Mouse (Mus musculus) forebrain, postnatal 0 days (tissue): ENCODE measurements at regions not wholly inside any gene's neighbourhood (a gene's known extent, or its start where the extent isn't known, plus 50 kb on each side); places are given as distances from the start of the nearest gene placed in this dataset.
A peak's percentile ranks its signal among the peaks of the same experiment; 100 is the strongest.
"Not testable (repeated sequence)": the region's sequence is repeated elsewhere in the genome, so short reads cannot be mapped to it uniquely, and the experiment has no call there.

Experiments used
- ATAC-seq: fragments of 200-750 bp; cut with Nextera tagmentation; 2 replicates; pipeline ENCODE4 v1.8.0; 2017; ENCODE audit warnings: mild to moderate bottlenecking, moderate library complexity
- DNase-seq: peaks from one replicate; pipeline ENCODE4 v3.0.0-alpha.2; 2015
- H3K27ac ChIP-seq: fragments of 300-500 bp; sonication (generic); 2 replicates; pipeline ENCODE4 v1.5.1; 2014; ENCODE audit warnings: low read depth, mild to moderate bottlenecking, antibody characterized with exemption, low read length, moderate library complexity, mixed read lengths
- H3K27me3 ChIP-seq: fragments of 300-500 bp; sonication (generic); 2 replicates; pipeline ENCODE4 v1.6.1; 2014; ENCODE audit warnings: mild to moderate bottlenecking, low read length, mixed read lengths; ENCODE audit not compliant: insufficient read depth
- H3K36me3 ChIP-seq: fragments of 300-500 bp; sonication (generic); 2 replicates; pipeline ENCODE4 v1.6.1; 2014; ENCODE audit warnings: mild to moderate bottlenecking, moderate library complexity; ENCODE audit not compliant: insufficient read depth
- H3K4me1 ChIP-seq: fragments of 300-500 bp; sonication (generic); 2 replicates; pipeline ENCODE4 v1.6.1; 2014; ENCODE audit warnings: antibody characterized with exemption; ENCODE audit not compliant: insufficient read depth
- H3K4me2 ChIP-seq: fragments of 300-500 bp; sonication (generic); 2 replicates; pipeline ENCODE4 v1.6.1; 2014; ENCODE audit warnings: low read depth, mild to moderate bottlenecking, moderate library complexity
- H3K4me3 ChIP-seq: fragments of 300-500 bp; sonication (generic); 2 replicates; pipeline ENCODE4 v1.5.1; 2014; ENCODE audit warnings: low read depth, low read length, mixed read lengths
- H3K9ac ChIP-seq: fragments of 300-500 bp; sonication (generic); 2 replicates; pipeline ENCODE4 v1.6.1; 2014; ENCODE audit warnings: mild to moderate bottlenecking
- H3K9me3 ChIP-seq: fragments of 300-500 bp; sonication (generic); 2 replicates; pipeline ENCODE4 v1.6.1; 2016; ENCODE audit warnings: low read length
- CTCF ChIP-seq: sonication (generic); IDR thresholded peaks from 2 replicates; pipeline ENCODE4 v1.5.1; 2016; ENCODE audit warnings: antibody characterized with exemption, control low read depth, low read depth
- WGBS: fragments of 180-500 bp; shearing (Covaris S2); extraction: QIAGEN DNeasy Blood & Tissue Kit; methylation state at CpG from one replicate; pipeline ENCODE4 v1.1.7; 2014; 5-methylcytosine and 5-hydroxymethylcytosine counted together

GRCm38 (mm10) chr2:107151878-107152277 is 92.4 kb upstream of the Fshb start:
- Histone ChIP-seq H3K27me3 (no peaks in the 10 kb centered on the region), H3K4me1 (no peaks in the 10 kb centered on the region), H3K36me3 (no peaks in the 10 kb centered on the region), H3K27ac (no peak overlapping the region), H3K4me3 (no peak overlapping the region), H3K4me2 (no peak overlapping the region), H3K9me3 (no peaks in the 10 kb centered on the region), H3K9ac (no peak overlapping the region)
- ATAC-seq (no peak), DNase-seq (no peak)
- TF ChIP-seq CTCF: no peak

DNA sequence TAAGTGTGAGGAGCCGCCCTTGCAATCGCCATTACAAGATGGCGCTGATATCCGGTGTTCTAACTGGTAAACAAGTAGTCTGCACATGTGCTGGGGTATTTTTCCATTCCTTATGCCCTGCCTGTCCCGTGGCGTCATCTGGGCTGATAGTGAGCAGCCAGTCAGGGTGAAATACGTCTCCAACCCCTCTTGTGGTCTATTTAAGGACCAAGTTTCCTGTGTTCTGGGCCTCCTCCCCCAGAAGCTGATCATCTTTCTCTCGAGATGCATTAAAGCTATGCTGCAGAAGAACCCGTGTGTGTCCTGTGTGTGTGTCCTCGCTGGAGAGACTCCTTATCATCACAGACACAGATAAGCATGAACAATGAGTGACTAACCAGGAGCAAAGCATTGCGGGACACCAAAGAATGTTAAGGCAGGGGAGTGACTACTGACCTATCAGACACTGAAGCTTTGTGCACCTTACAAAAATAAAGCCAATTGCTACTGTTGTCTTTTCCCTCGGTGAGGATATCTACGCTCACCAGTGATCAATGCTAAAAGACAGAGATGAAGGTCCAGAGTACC is 99.5 kb upstream of the Fshb start:
- H3K4me3 ChIP-seq, H3K27me3 ChIP-seq, DNase-seq, H3K4me2 ChIP-seq, H3K9ac ChIP-seq, ATAC-seq, H3K36me3 ChIP-seq, H3K4me1 ChIP-seq, H3K27ac ChIP-seq, H3K9me3 ChIP-seq: not testable (repeated sequence)
- 95% methylated on average over 13 of the region's 13 CpGs for WGBS

DNA sequence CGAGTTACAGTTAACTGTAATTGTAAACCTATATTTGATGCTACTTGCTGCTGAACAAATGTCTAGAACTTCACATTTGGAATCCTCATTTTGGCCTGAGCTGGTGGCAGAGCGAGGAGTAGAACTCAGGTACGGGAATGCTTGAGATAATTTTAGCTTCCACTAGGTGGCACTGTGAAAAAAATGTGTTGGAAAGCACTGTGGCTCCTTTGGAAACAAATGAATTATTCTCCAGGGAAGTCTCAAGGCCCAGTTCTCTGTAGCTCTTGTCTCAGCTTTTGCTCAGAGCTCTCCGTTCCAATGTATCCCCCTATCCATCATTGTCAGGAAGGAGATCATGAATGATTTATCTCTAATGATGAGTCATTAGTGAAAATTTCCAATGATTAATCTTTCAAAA is 114.7 kb upstream of the Kcna4 start:
- no peak overlapping the region for H3K4me2 ChIP-seq
- no peaks in the 10 kb centered on the region for H3K36me3 ChIP-seq
- H3K27ac ChIP-seq: no peak overlapping the region
- no peak overlapping the region for H3K9ac ChIP-seq
- ATAC-seq (no peak), DNase-seq (no peak)
- TF ChIP-seq CTCF: no peak
- H3K9me3 ChIP-seq: no peaks in the 10 kb centered on the region
- H3K4me1 ChIP-seq: no peaks in the 10 kb centered on the region
- WGBS: 60% methylated on average over 4 of the region's 4 CpGs
- no peak overlapping the region for H3K4me3 ChIP-seq
- no peaks in the 10 kb centered on the region for H3K27me3 ChIP-seq

GRCm38 (mm10) chr2:107183066-107183465 is 107.4 kb upstream of the Kcna4 start:
- no peak overlapping the region for H3K4me3 ChIP-seq
- H3K4me2 ChIP-seq: no peak overlapping the region
- no peak for ATAC-seq
- H3K27me3 ChIP-seq: no peaks in the 10 kb centered on the region
- no peak overlapping the region for H3K9ac ChIP-seq
- H3K27ac ChIP-seq: no peak overlapping the region
- H3K9me3 ChIP-seq: no peaks in the 10 kb centered on the region
- WGBS: 91% methylated on average over 6 of the region's 6 CpGs
- H3K4me1 ChIP-seq: no peaks in the 10 kb centered on the region
- DNase-seq: no peak
- H3K36me3 ChIP-seq: no peaks in the 10 kb centered on the region
- TF ChIP-seq CTCF: no peak

GRCm38 (mm10) chr2:107184864-107185263 is 105.6 kb upstream of the Kcna4 start:
- WGBS: 25% methylated on average over 3 of the region's 3 CpGs
- no peaks in the 10 kb centered on the region for H3K27me3 ChIP-seq
- H3K9ac ChIP-seq: no peak overlapping the region
- H3K4me3 ChIP-seq: no peak overlapping the region
- no peak overlapping the region for H3K4me2 ChIP-seq
- TF ChIP-seq CTCF: no peak
- DNase-seq (no peak), ATAC-seq (no peak)
- no peaks in the 10 kb centered on the region for H3K36me3 ChIP-seq
- H3K27ac ChIP-seq: no peak overlapping the region
- H3K4me1 ChIP-seq: no peaks in the 10 kb centered on the region
- no peaks in the 10 kb centered on the region for H3K9me3 ChIP-seq

- Histone ChIP-seq H3K9me3 (no peaks in the 10 kb centered on the region), H3K9ac (no peak overlapping the region), H3K27ac (no peak overlapping the region), H3K4me2 (no peak overlapping the region), H3K4me1 (no peaks in the 10 kb centered on the region), H3K36me3 (no peaks in the 10 kb centered on the region), H3K4me3 (no peak overlapping the region), H3K27me3 (no peaks in the 10 kb centered on the region)
- DNase-seq: no peak
- ATAC-seq: peak; percentile 59
- TF ChIP-seq CTCF: no peak
- 80% methylated on average over 4 of the region's 4 CpGs for WGBS
These were observed 88.5 kb upstream of the Kcna4 start for GRCm38 (mm10) chr2:107201856-107202473.

DNA sequence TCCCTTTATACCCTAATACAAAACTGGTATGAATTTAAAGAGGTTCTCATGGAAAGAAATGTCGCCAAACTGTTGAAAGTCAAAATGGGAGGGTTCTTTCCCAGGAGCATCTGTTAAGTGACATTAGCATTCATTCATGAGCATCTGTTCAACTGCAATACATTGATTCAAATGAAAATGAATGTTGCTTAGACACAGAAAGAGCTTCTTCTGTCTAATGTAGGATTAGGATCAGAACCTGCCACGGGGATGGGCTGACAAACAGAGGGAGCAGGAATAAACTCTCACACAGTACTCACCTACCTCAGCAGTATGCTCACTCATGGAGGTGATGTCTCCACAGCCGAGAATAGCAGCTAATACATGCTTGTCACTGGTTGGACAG is 88.0 kb upstream of the Kcna4 start:
- no peak overlapping the region for H3K4me2 ChIP-seq
- no peaks in the 10 kb centered on the region for H3K4me1 ChIP-seq
- H3K9ac ChIP-seq: no peak overlapping the region
- peak; percentile 57 for DNase-seq
- H3K9me3 ChIP-seq: no peaks in the 10 kb centered on the region
- H3K27me3 ChIP-seq: no peaks in the 10 kb centered on the region
- no peak for TF ChIP-seq CTCF
- H3K36me3 ChIP-seq: no peaks in the 10 kb centered on the region
- no peak overlapping the region for H3K4me3 ChIP-seq
- peak; percentile 81 for ATAC-seq
- 44% methylated on average over 3 of the region's 3 CpGs for WGBS
- peak overlapping the region; percentile 40; the same call in 1 of the 2 replicates for H3K27ac ChIP-seq
